Mouse (Mus musculus) megakaryocyte, embryonic 14.5 days (primary cell): ENCODE results near the gene B3galt4. TPM values are rescaled to one million over a fixed set of nuclear protein-coding genes. Genes with fewer than 3 reads are reported as not detected.
A peak's percentile ranks its signal among the peaks of the same experiment; 100 is the strongest.

Experiments used
- H3K27me3 ChIP-seq: replicated peaks from 2 replicates; pipeline ENCODE3; 2012; ENCODE audit warnings: inconsistent platforms
- H3K36me3 ChIP-seq: replicated peaks from 2 replicates; pipeline ENCODE3; 2012; ENCODE audit warnings: low read length, inconsistent platforms, mixed read lengths
- H3K4me1 ChIP-seq: 2 replicates; pipeline ENCODE4 v1.6.1; 2012; ENCODE audit warnings: inconsistent platforms
- H3K4me3 ChIP-seq: replicated peaks from 2 replicates; pipeline ENCODE3; 2012; ENCODE audit warnings: moderate library complexity, mild to moderate bottlenecking, inconsistent platforms
- H3K9me3 ChIP-seq: 2 replicates; pipeline ENCODE4 v1.6.1; 2012; ENCODE audit warnings: inconsistent platforms
- FLI1 ChIP-seq: IDR thresholded peaks from 2 replicates; pipeline ENCODE4 v1.6.1; 2012; ENCODE audit warnings: low read length, inconsistent platforms, mixed read lengths
- GATA1 ChIP-seq: IDR thresholded peaks from 3 replicates; pipeline ENCODE4 v1.6.1; 2012; ENCODE audit warnings: mixed read lengths, low read length, inconsistent platforms, borderline replicate concordance
- polyA plus RNA-seq: library from polyadenylated mRNA; stranded (reverse); fragments of >175 nt; gene quantifications from 2 replicates; pipeline ENCODE4 v1.2.3, GENCODE M21; 2012; ENCODE audit warnings: low replicate concordance; ENCODE audit not compliant: insufficient read depth

B3galt4 gene
- polyA plus RNA-seq, 1 experiment, result 15.5 TPM

DNA sequence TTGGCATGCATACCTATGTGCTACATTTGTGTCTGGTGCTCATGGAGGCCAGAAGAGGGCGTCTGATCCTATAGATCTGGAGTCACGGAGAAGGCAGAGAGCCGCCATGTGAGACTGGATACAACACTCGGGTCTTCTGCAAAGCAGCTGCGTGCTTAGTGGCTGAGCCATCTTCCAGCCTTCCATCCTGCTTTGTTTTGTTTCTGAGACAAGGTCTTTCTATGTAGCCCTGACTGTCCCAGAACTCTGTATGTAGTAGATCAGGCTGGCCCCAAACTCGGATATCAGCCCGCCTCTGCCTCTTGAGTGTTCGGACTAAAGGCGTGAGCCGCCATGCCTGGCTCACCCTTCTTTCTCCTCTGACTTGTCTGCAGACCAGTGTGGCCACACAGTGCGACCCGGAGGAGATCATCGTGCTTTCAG lies 36.3 kb downstream of the B3galt4 start:
- TF ChIP-seq FLI1 (no peak), GATA1 (no peak)
- Histone ChIP-seq H3K27me3 (no peaks in the 10 kb centered on the region), H3K36me3 (peaks cover 69% of the 10 kb centered on the region), H3K4me1 (peaks cover 83% of the 10 kb centered on the region), H3K4me3 (peak overlapping the region; percentile 78), H3K9me3 (0 out of 2 replicates have a peak, but pooled peaks cover 5% of the 10 kb centered on the region)

DNA sequence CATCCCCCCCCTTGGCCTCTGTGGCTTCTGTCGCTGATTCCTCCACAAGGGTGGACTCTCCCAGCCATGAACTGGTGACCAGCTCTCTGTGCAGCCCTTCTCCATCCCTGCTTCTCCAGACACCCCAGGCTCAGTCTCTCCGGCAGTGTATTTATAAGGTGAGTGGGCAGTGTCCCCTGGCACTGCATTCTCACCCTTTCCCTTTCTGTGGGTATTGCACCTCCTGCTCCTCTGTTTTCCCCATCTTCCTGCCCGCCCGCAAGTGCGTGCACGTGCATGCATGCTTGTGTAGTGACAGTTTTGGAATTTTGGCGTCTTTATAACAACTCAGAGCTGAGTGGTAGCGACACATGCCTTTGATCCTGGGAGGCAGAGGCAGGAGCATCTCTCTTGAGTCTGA lies 37.4 kb downstream of the B3galt4 start:
- TF ChIP-seq FLI1 (no peak), GATA1 (no peak)
- Histone ChIP-seq H3K27me3 (no peaks in the 10 kb centered on the region), H3K4me1 (peaks cover 84% of the 10 kb centered on the region), H3K9me3 (0 out of 2 replicates have a peak, but pooled peaks cover 5% of the 10 kb centered on the region), H3K36me3 (peaks cover 69% of the 10 kb centered on the region), H3K4me3 (peak overlapping the region; percentile 18)

DNA sequence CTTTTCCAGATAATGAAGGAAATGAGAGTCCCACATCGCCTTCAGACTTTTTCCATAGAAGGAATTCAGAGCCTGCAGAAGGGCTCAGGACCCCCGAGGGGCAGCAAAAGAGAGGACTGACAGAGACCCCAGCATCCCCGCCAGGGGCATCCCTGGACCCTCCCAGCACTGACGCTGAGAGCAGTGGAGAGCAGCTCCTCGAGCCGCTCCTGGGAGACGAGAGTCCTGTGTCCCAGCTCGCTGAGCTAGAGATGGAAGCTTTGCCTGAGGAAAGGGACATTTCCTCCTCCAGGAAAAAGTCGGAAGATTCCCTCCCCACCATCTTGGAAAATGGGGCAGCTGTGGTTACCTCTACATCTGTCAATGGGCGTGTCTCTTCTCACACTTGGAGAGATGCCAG lies 38.0 kb downstream of the B3galt4 start:
- Histone ChIP-seq H3K4me1 (peaks cover 84% of the 10 kb centered on the region), H3K27me3 (no peaks in the 10 kb centered on the region), H3K9me3 (0 out of 2 replicates have a peak, but pooled peaks cover 5% of the 10 kb centered on the region), H3K4me3 (no peak overlapping the region), H3K36me3 (peaks cover 63% of the 10 kb centered on the region)
- TF ChIP-seq GATA1, result no peak
- TF ChIP-seq FLI1, result no peak

GRCm38 (mm10) chr17:33911813-33912414 lies 39.4 kb downstream of the B3galt4 start:
- TF ChIP-seq FLI1 (no peak), GATA1 (no peak)
- Histone ChIP-seq H3K9me3 (no peaks in the 10 kb centered on the region), H3K4me1 (peaks cover 78% of the 10 kb centered on the region), H3K36me3 (peaks cover 50% of the 10 kb centered on the region), H3K27me3 (no peaks in the 10 kb centered on the region), H3K4me3 (peak overlapping the region; percentile 10)

DNA sequence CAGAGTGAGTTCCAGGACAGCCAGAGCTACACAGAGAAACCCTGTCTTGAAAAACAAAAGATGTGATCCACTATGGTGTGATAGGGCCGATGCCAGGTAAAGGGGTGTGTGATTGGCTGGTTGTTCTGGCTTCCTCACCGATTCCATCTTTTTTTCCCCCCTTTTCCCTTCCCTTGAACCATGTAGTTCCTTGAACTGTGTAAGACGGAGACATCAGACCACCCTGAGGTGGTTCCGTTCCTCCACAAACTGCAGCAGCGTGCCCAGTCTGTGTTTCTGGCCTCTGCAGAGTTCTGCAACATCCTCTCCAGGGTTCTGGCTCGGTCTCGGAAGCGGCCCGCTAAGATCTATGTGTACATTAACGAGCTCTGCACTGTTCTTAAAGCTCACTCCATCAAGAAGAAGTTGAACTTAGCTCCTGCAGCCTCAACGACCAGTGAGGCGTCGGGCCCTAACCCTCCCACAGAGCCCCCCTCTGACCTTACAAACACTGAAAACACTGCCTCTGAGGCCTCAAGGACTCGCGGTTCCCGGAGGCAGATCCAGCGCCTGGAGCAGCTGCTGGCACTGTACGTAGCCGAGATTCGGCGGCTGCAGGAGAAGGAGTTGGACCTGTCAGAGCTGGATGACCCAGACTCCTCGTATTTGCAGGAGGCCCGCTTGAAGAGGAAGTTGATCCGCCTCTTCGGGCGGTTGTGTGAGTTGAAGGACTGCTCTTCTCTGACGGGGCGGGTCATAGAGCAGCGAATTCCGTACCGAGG lies 40.1 kb downstream of the B3galt4 start:
- Histone ChIP-seq H3K4me1 (peaks cover 76% of the 10 kb centered on the region), H3K27me3 (no peaks in the 10 kb centered on the region), H3K4me3 (peak overlapping the region; percentile 10), H3K36me3 (peaks cover 47% of the 10 kb centered on the region), H3K9me3 (no peaks in the 10 kb centered on the region)
- TF ChIP-seq FLI1 (no peak), GATA1 (no peak)

- Histone ChIP-seq H3K4me3 (peak overlapping the region; percentile 92), H3K36me3 (peaks cover 47% of the 10 kb centered on the region), H3K4me1 (peaks cover 75% of the 10 kb centered on the region), H3K9me3 (no peaks in the 10 kb centered on the region), H3K27me3 (no peaks in the 10 kb centered on the region)
- TF ChIP-seq GATA1, result no peak
- TF ChIP-seq FLI1, result no peak
These were observed 40.8 kb downstream of the B3galt4 start for GRCm38 (mm10) chr17:33910346-33911051.

- no peaks in the 10 kb centered on the region for H3K27me3 ChIP-seq
- H3K36me3 ChIP-seq, result peaks cover 43% of the 10 kb centered on the region
- peak overlapping the region; percentile 92 for H3K4me3 ChIP-seq
- H3K9me3 ChIP-seq, result no peaks in the 10 kb centered on the region
- TF ChIP-seq GATA1 (no peak), FLI1 (no peak)
- peaks cover 68% of the 10 kb centered on the region for H3K4me1 ChIP-seq
These were observed 41.4 kb downstream of the B3galt4 start for GRCm38 (mm10) chr17:33909869-33910250.

DNA sequence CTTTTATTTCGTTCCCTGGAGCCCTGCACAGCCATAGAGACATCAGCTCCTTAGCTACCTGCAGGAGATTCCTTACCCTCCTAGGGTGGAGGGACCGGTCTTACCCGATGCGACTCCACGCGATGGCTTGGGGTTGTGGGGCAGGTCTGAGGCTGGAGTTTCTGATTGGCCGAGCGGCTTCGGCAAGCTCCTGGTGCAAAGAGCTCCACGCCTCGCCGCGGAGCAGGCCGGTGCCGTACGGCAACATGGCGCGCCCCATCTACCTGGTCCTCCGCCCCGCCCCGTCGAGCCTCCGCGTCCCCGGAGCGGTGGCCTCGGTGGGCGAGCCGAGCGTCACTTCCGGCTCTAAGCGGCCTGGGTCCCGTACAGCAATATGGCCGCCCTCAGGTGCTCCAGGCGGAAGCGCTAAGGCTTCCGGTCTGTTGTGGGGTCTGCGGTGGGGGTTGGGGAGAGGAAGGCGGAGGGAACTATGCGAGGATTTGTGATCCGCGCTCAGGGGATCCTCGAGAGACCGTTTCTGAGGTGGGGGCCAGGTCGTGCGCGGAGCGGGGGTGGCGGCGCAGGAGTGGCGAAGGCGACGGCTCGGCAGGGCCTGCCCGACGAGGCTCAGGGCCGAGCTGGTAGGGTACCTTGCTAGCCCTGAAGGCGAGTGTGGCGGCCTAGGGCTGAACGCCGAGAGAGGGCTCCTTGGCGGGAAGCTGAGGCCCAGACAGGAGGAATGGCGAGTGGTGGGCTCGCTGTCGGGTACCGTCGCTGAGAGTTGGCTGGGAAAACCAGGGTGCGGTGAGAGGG lies 42.0 kb downstream of the B3galt4 start, which contains the start of gene Daxx:
TSS of gene Daxx (plus strand) at position 338 of the 792 bp plus-strand sequence.
- H3K27me3 ChIP-seq, result no peaks in the 10 kb centered on the region
- no peak for TF ChIP-seq GATA1
- peak; percentile 93; the same call in 1 of the 2 replicates for TF ChIP-seq FLI1
- H3K9me3 ChIP-seq, result no peaks in the 10 kb centered on the region
- H3K36me3 ChIP-seq, result peaks cover 37% of the 10 kb centered on the region
- peaks cover 63% of the 10 kb centered on the region for H3K4me1 ChIP-seq
- H3K4me3 ChIP-seq, result peak within 1 kb of the TSS; percentile 92
